Mouse (Mus musculus): Measurements from ENCODE around the gene Mettl26. TPM values are rescaled to one million over a fixed set of nuclear protein-coding genes. Genes with fewer than 3 reads are reported as not detected.

The Mettl26 gene
- total RNA-seq (2021) (10 to 100 TPM; 12.7 TPM), polyA plus RNA-seq (2012; rRNA removed) (24.8 and 30.5 TPM in 2 replicates)
- long read RNA-seq, transcript Mettl26-204 (5 exons, 1,026 nt): major isoform, 7 of 12 reads
- long read RNA-seq, partial matches to known transcripts: 1 of 12 reads
- long read RNA-seq, other reads (novel, unspliced or antisense): 0 of 12 reads

- Histone ChIP-seq H3K4me1 (ENCODE audit: control insufficient read depth, insufficient read depth, low read length) (peaks cover 6% of the 10 kb centered on the region; the same call in 1 of the 2 replicates), H3K36me3 (ENCODE audit: control insufficient read depth, insufficient read depth, low read length) (no peaks in the 10 kb centered on the region), H3K27ac (peak within 1 kb of the TSS; percentile 91), H3K4me3 (peak within 1 kb of the TSS; percentile 82), H3K9ac (ENCODE audit: low read depth, low read length) (peak within 1 kb of the TSS; percentile 82), H3K79me2 (replicated peaks; ENCODE audit: control insufficient read depth, insufficient read depth, low read length) (no peaks in the 10 kb centered on the region), H3K27me3 (ENCODE audit: control insufficient read depth, insufficient read depth, low read length) (no peaks in the 10 kb centered on the region)
- no peak for TF ChIP-seq POLR2A (IDR thresholded peaks at IDR 0.05; ENCODE audit: insufficient read depth, low read depth, low read length)
- peak; percentile 82 for TF ChIP-seq EP300 (IDR thresholded peaks at IDR 0.05; ENCODE audit: insufficient read depth, low read depth, low read length)
- peak; percentile 50; the same call in 1 of the 2 replicates for TF ChIP-seq CTCF (IDR thresholded peaks at IDR 0.05)
- peak; percentile 92 to 95 for DNase-seq
- WGBS: under 1% methylated on average over 25 of the region's 25 CpGs
- intact Hi-C loops (cut with DNase I): no loop called here
Measured at GRCm38 (mm10) chr17:25874721-25875170, at the start of gene Mettl26. Gene Mettl26, plus strand, starts transcription at chr17:25875074.

DNA sequence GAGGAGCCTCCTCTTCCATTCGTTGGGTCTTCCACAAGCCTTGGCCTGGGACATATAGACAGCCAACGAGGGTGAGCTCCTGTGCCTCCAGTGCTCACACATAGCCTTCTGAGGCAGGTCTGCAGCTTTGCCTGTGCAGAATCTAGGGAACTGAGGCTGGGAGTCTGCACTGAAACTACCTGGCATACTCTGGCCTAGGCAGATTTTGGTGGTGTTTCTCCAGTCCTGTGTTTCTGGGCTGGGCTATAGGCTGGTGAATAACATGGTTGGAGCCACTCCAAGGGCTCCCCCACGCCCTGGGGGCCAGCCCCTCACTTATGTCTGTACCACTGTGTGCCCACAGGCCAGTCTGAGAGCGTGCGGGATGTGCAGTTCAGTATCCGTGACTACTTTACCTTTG, 49.6 kb upstream of the Mettl26 start:
- intact Hi-C loops (cut with DNase I): no loop called here
- Histone ChIP-seq H3K27me3 (ENCODE audit: control insufficient read depth, insufficient read depth, low read length) (no peaks in the 10 kb centered on the region), H3K36me3 (ENCODE audit: control insufficient read depth, insufficient read depth, low read length) (no peaks in the 10 kb centered on the region), H3K4me1 (ENCODE audit: control insufficient read depth, insufficient read depth, low read length) (peaks cover 8% of the 10 kb centered on the region), H3K9ac (ENCODE audit: low read depth, low read length) (no peak overlapping the region), H3K79me2 (replicated peaks; ENCODE audit: control insufficient read depth, insufficient read depth, low read length) (no peaks in the 10 kb centered on the region), H3K27ac (no peak overlapping the region), H3K4me3 (no peak overlapping the region)
- TF ChIP-seq POLR2A (IDR thresholded peaks at IDR 0.05; ENCODE audit: insufficient read depth, low read depth, low read length) (no peak), EP300 (IDR thresholded peaks at IDR 0.05; ENCODE audit: insufficient read depth, low read depth, low read length) (no peak), CTCF (IDR thresholded peaks at IDR 0.05) (no peak)
- no peak for DNase-seq
- 87% methylated on average over 6 of the region's 6 CpGs for WGBS

- Histone ChIP-seq H3K27ac (no peak overlapping the region), H3K27me3 (ENCODE audit: control insufficient read depth, insufficient read depth, low read length) (no peaks in the 10 kb centered on the region), H3K4me1 (ENCODE audit: control insufficient read depth, insufficient read depth, low read length) (peaks cover 8% of the 10 kb centered on the region), H3K79me2 (replicated peaks; ENCODE audit: control insufficient read depth, insufficient read depth, low read length) (no peaks in the 10 kb centered on the region; the same call in 1 of the 2 replicates), H3K9ac (ENCODE audit: low read depth, low read length) (no peak overlapping the region), H3K4me3 (no peak overlapping the region), H3K36me3 (ENCODE audit: control insufficient read depth, insufficient read depth, low read length) (no peaks in the 10 kb centered on the region)
- no peak for DNase-seq
- intact Hi-C loops (cut with DNase I): no loop called here
- TF ChIP-seq EP300 (IDR thresholded peaks at IDR 0.05; ENCODE audit: insufficient read depth, low read depth, low read length) (no peak), CTCF (IDR thresholded peaks at IDR 0.05) (no peak), POLR2A (IDR thresholded peaks at IDR 0.05; ENCODE audit: insufficient read depth, low read depth, low read length) (no peak)
- WGBS: 93% methylated on average over 27 of the region's 27 CpGs
Measured at GRCm38 (mm10) chr17:25825984-25826570, 48.8 kb upstream of the Mettl26 start.

- no peaks in the 10 kb centered on the region; the same call in 1 of the 2 replicates for H3K79me2 ChIP-seq (replicated peaks; ENCODE audit: control insufficient read depth, insufficient read depth, low read length)
- H3K27ac ChIP-seq: no peak overlapping the region
- TF ChIP-seq EP300 (IDR thresholded peaks at IDR 0.05; ENCODE audit: insufficient read depth, low read depth, low read length): no peak
- TF ChIP-seq CTCF (IDR thresholded peaks at IDR 0.05): no peak
- TF ChIP-seq POLR2A (IDR thresholded peaks at IDR 0.05; ENCODE audit: insufficient read depth, low read depth, low read length): no peak
- H3K9ac ChIP-seq (ENCODE audit: low read depth, low read length): no peak overlapping the region
- intact Hi-C loops (cut with DNase I): no loop called here
- peaks cover 16% of the 10 kb centered on the region for H3K4me1 ChIP-seq (ENCODE audit: control insufficient read depth, insufficient read depth, low read length)
- no peak for DNase-seq
- no peak overlapping the region for H3K4me3 ChIP-seq
- 94% methylated on average over 13 of the region's 13 CpGs for WGBS
- no peaks in the 10 kb centered on the region for H3K27me3 ChIP-seq (ENCODE audit: control insufficient read depth, insufficient read depth, low read length)
- H3K36me3 ChIP-seq (ENCODE audit: control insufficient read depth, insufficient read depth, low read length): no peaks in the 10 kb centered on the region; the same call in 1 of the 2 replicates
Measured at GRCm38 (mm10) chr17:25827011-25827410, 47.9 kb upstream of the Mettl26 start.

DNA sequence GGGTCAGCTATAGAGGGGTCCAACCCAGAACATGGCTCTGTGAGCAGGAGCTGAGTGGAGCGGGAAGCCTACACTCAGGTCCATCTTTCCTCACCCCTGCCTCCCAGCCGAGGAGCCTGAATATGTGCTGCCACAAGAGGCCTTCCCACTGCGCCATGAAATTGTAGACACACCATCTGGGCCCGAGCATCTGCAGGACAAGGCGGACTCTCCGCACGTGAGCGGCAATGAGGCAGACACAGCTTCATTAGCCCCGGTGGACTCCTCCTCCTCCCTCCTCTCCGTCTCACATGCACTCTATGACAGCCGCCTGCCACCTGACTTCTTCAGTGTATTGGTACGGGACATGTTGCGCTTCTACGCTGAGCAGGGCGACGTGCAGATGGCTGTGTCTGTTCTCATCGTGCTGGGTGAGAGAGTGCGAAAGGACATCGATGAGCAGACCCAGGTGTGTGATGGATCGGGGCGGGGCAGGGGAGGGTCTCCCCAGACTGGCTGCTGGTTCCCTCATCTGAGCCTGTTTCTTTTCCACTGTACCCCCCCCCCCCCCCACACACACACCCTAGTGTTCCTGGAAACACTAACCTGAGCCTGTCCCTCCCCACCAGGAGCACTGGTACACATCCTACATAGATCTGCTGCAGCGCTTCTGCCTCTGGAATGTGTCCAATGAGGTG, 47.2 kb upstream of the Mettl26 start:
- H3K9ac ChIP-seq (ENCODE audit: low read depth, low read length): no peak overlapping the region
- peak in 1 of 2 experiments; percentile 18 for DNase-seq
- intact Hi-C loops (cut with DNase I): no loop called here
- no peak overlapping the region for H3K27ac ChIP-seq
- no peaks in the 10 kb centered on the region for H3K27me3 ChIP-seq (ENCODE audit: control insufficient read depth, insufficient read depth, low read length)
- peaks cover 17% of the 10 kb centered on the region for H3K4me1 ChIP-seq (ENCODE audit: control insufficient read depth, insufficient read depth, low read length)
- TF ChIP-seq CTCF (IDR thresholded peaks at IDR 0.05): no peak
- TF ChIP-seq EP300 (IDR thresholded peaks at IDR 0.05; ENCODE audit: insufficient read depth, low read depth, low read length): no peak
- TF ChIP-seq POLR2A (IDR thresholded peaks at IDR 0.05; ENCODE audit: insufficient read depth, low read depth, low read length): no peak
- no peaks in the 10 kb centered on the region; the same call in 1 of the 2 replicates for H3K79me2 ChIP-seq (replicated peaks; ENCODE audit: control insufficient read depth, insufficient read depth, low read length)
- WGBS: 94% methylated on average over 22 of the region's 22 CpGs
- H3K4me3 ChIP-seq: no peak overlapping the region
- H3K36me3 ChIP-seq (ENCODE audit: control insufficient read depth, insufficient read depth, low read length): no peaks in the 10 kb centered on the region; the same call in 1 of the 2 replicates

Data from heart, adult 2 months (tissue).